Mouse (Mus musculus): ENCODE measurements at regions not wholly inside any gene's neighbourhood (a gene's known extent, or its start where the extent isn't known, plus 50 kb on each side); places are given as distances from the start of the nearest gene placed in this dataset.
A peak's percentile ranks its signal among the peaks of the same experiment; 100 is the strongest.

DNA sequence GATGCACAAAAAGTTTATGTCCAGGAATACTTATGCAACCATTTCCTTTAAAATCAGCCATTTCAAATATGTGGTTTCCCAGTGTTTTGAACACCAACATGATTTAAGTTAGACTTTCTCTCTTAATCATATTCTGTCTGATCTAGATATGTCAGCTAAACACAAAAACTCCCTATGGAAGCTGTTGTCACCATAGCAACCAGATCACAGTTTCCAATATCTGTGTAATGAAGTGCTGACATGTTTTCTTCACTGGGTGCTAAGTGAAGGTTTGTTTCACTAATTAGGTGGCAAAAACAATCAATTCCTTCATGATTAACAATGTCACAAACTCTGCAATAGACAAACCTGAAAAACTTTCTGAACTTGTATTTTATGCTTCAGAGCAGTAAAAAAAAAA lies 615.9 kb upstream of the Ccng1 start:
- no peaks in the 10 kb centered on the region for H3K36me3 ChIP-seq (ENCODE audit: control insufficient read depth, insufficient read depth)
- TF ChIP-seq USF1 (IDR thresholded peaks at IDR 0.05; ENCODE audit: low read depth) (no peak), MAX (IDR thresholded peaks at IDR 0.05) (no peak), CTCF (IDR thresholded peaks at IDR 0.05; ENCODE audit: control insufficient read depth, insufficient read depth, insufficient read length) (no peak), CEBPB (IDR thresholded peaks at IDR 0.05; ENCODE audit: low read depth) (no peak), MYOG (IDR thresholded peaks at IDR 0.05; ENCODE audit: control insufficient read depth, extremely low read depth, insufficient read length) (no peak), MYOD1 (IDR thresholded peaks at IDR 0.05; ENCODE audit: control insufficient read depth, insufficient read length, low read depth) (no peak), FOSL1 (IDR thresholded peaks at IDR 0.05; ENCODE audit: insufficient read depth, low read length, poor library complexity, severe bottlenecking) (no peak)
- no peaks in the 10 kb centered on the region for H3K79me2 ChIP-seq (ENCODE audit: control insufficient read depth, insufficient read depth)
- no peak overlapping the region for H3ac ChIP-seq (ENCODE audit: control insufficient read depth, insufficient read length, low read depth)
- H3K79me3 ChIP-seq (ENCODE audit: low read depth) = no peaks in the 10 kb centered on the region
- no peak overlapping the region for H3K4me3 ChIP-seq (ENCODE audit: insufficient read depth, poor library complexity, severe bottlenecking)
- H3K27me3 ChIP-seq (ENCODE audit: control insufficient read depth, insufficient read depth, insufficient read length) = no peaks in the 10 kb centered on the region

DNA sequence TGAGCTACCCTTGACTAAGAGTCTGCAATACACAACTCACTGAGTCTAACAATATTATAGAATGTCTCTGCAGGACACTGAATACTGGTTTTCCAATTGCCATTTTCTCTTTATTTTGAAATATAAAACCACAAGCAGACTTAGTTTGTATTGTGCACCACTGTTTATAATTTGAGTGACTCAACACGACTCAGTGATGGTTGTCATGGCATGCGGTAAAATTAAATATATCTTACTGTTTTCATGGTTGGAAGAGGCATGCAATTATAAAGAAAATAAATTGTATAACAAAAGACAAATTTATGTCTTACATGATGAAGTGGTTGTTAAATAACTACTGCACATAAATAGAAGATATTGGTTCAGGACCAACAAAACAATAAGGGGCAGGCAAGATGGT lies 586.0 kb upstream of the Ccng1 start:
- no peak overlapping the region for H3ac ChIP-seq (ENCODE audit: control insufficient read depth, insufficient read length, low read depth)
- TF ChIP-seq USF1 (IDR thresholded peaks at IDR 0.05; ENCODE audit: low read depth) = no peak
- no peak for TF ChIP-seq CEBPB (IDR thresholded peaks at IDR 0.05; ENCODE audit: low read depth)
- TF ChIP-seq MYOG (IDR thresholded peaks at IDR 0.05; ENCODE audit: control insufficient read depth, extremely low read depth, insufficient read length) = no peak
- peak; percentile 8 for TF ChIP-seq MAX (IDR thresholded peaks at IDR 0.05)
- peak; percentile 95 for TF ChIP-seq FOSL1 (IDR thresholded peaks at IDR 0.05; ENCODE audit: insufficient read depth, low read length, poor library complexity, severe bottlenecking)
- TF ChIP-seq CTCF (IDR thresholded peaks at IDR 0.05; ENCODE audit: control insufficient read depth, insufficient read depth, insufficient read length) = no peak
- TF ChIP-seq MYOD1 (IDR thresholded peaks at IDR 0.05; ENCODE audit: control insufficient read depth, insufficient read length, low read depth) = peak; percentile 18
- H3K27me3 ChIP-seq (ENCODE audit: control insufficient read depth, insufficient read depth, insufficient read length) = no peaks in the 10 kb centered on the region
- H3K36me3 ChIP-seq (ENCODE audit: control insufficient read depth, insufficient read depth) = no peaks in the 10 kb centered on the region
- no peaks in the 10 kb centered on the region for H3K79me3 ChIP-seq (ENCODE audit: low read depth)
- H3K4me3 ChIP-seq (ENCODE audit: insufficient read depth, poor library complexity, severe bottlenecking) = no peak overlapping the region
- no peaks in the 10 kb centered on the region for H3K79me2 ChIP-seq (ENCODE audit: control insufficient read depth, insufficient read depth)

GRCm38 (mm10) chr11:41340383-41340782 lies 585.3 kb upstream of the Ccng1 start:
- TF ChIP-seq CTCF (IDR thresholded peaks at IDR 0.05; ENCODE audit: control insufficient read depth, insufficient read depth, insufficient read length) (no peak), FOSL1 (IDR thresholded peaks at IDR 0.05; ENCODE audit: insufficient read depth, low read length, poor library complexity, severe bottlenecking) (peak; percentile 71), CEBPB (IDR thresholded peaks at IDR 0.05; ENCODE audit: low read depth) (no peak), USF1 (IDR thresholded peaks at IDR 0.05; ENCODE audit: low read depth) (no peak), MAX (IDR thresholded peaks at IDR 0.05) (no peak), MYOD1 (IDR thresholded peaks at IDR 0.05; ENCODE audit: control insufficient read depth, insufficient read length, low read depth) (peak; percentile 99)
- no peaks in the 10 kb centered on the region for H3K27me3 ChIP-seq (ENCODE audit: control insufficient read depth, insufficient read depth, insufficient read length)
- no peaks in the 10 kb centered on the region for H3K79me3 ChIP-seq (ENCODE audit: low read depth)
- H3K79me2 ChIP-seq (ENCODE audit: control insufficient read depth, insufficient read depth) = no peaks in the 10 kb centered on the region
- no peak overlapping the region for H3K4me3 ChIP-seq (ENCODE audit: insufficient read depth, poor library complexity, severe bottlenecking)
- no peak overlapping the region for H3ac ChIP-seq (ENCODE audit: control insufficient read depth, insufficient read length, low read depth)
- no peaks in the 10 kb centered on the region for H3K36me3 ChIP-seq (ENCODE audit: control insufficient read depth, insufficient read depth)

GRCm38 (mm10) chr11:41337134-41337533 lies 582.0 kb upstream of the Ccng1 start:
- H3K79me2 ChIP-seq (ENCODE audit: control insufficient read depth, insufficient read depth) = no peaks in the 10 kb centered on the region
- TF ChIP-seq FOSL1 (IDR thresholded peaks at IDR 0.05; ENCODE audit: insufficient read depth, low read length, poor library complexity, severe bottlenecking) (no peak), MYOG (IDR thresholded peaks at IDR 0.05; ENCODE audit: control insufficient read depth, extremely low read depth, insufficient read length) (no peak), MAX (IDR thresholded peaks at IDR 0.05) (no peak), USF1 (IDR thresholded peaks at IDR 0.05; ENCODE audit: low read depth) (no peak), MYOD1 (IDR thresholded peaks at IDR 0.05; ENCODE audit: control insufficient read depth, insufficient read length, low read depth) (no peak), CEBPB (IDR thresholded peaks at IDR 0.05; ENCODE audit: low read depth) (no peak), CTCF (IDR thresholded peaks at IDR 0.05; ENCODE audit: control insufficient read depth, insufficient read depth, insufficient read length) (no peak)

DNA sequence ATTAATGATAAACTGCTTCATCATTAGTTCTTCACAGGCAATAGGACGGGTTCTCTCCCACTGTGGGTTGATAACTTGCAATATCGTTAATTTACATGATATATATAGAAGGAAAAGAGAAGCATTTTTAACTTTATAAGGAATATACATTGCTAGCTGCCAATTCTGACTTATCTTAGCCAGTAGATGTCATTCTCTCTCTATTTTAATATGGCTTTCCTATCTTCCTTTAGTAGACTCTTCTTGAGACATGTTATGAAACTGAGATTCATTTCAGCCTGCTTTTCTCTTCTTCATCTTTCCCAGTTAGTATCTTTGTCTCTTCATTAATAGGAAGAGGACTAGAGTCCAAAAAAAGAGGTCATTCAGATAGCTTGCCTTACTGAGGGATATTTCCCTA lies 578.6 kb upstream of the Ccng1 start:
- Histone ChIP-seq H3ac (ENCODE audit: control insufficient read depth, insufficient read length, low read depth) (no peak overlapping the region), H3K4me3 (ENCODE audit: insufficient read depth, poor library complexity, severe bottlenecking) (no peak overlapping the region), H3K79me3 (ENCODE audit: low read depth) (no peaks in the 10 kb centered on the region), H3K79me2 (ENCODE audit: control insufficient read depth, insufficient read depth) (no peaks in the 10 kb centered on the region), H3K27me3 (ENCODE audit: control insufficient read depth, insufficient read depth, insufficient read length) (no peaks in the 10 kb centered on the region), H3K36me3 (ENCODE audit: control insufficient read depth, insufficient read depth) (no peaks in the 10 kb centered on the region)
- TF ChIP-seq FOSL1 (IDR thresholded peaks at IDR 0.05; ENCODE audit: insufficient read depth, low read length, poor library complexity, severe bottlenecking) (no peak), USF1 (IDR thresholded peaks at IDR 0.05; ENCODE audit: low read depth) (no peak), MYOD1 (IDR thresholded peaks at IDR 0.05; ENCODE audit: control insufficient read depth, insufficient read length, low read depth) (no peak), MAX (IDR thresholded peaks at IDR 0.05) (no peak), MYOG (IDR thresholded peaks at IDR 0.05; ENCODE audit: control insufficient read depth, extremely low read depth, insufficient read length) (no peak), CEBPB (IDR thresholded peaks at IDR 0.05; ENCODE audit: low read depth) (no peak), CTCF (IDR thresholded peaks at IDR 0.05; ENCODE audit: control insufficient read depth, insufficient read depth, insufficient read length) (no peak)

More at GRCm38 (mm10) chr11:41337134-41337533, 582.0 kb upstream of the Ccng1 start:
- no peaks in the 10 kb centered on the region for H3K79me3 ChIP-seq (ENCODE audit: low read depth)
- H3K4me3 ChIP-seq (ENCODE audit: insufficient read depth, poor library complexity, severe bottlenecking) = no peak overlapping the region
- H3K27me3 ChIP-seq (ENCODE audit: control insufficient read depth, insufficient read depth, insufficient read length) = no peaks in the 10 kb centered on the region
- H3ac ChIP-seq (ENCODE audit: control insufficient read depth, insufficient read length, low read depth) = no peak overlapping the region
- no peaks in the 10 kb centered on the region for H3K36me3 ChIP-seq (ENCODE audit: control insufficient read depth, insufficient read depth)
